Mouse (Mus musculus): ENCODE results near the gene Vmn1r167. TPM values are rescaled to one million over a fixed set of nuclear protein-coding genes. Genes with fewer than 3 reads are reported as not detected.
"Not testable (repeated sequence)": the region's sequence is repeated elsewhere in the genome, so short reads cannot be mapped to it uniquely, and the experiment has no call there.

Vmn1r167 gene
- total RNA-seq (2017): not detected in 2 replicates

DNA sequence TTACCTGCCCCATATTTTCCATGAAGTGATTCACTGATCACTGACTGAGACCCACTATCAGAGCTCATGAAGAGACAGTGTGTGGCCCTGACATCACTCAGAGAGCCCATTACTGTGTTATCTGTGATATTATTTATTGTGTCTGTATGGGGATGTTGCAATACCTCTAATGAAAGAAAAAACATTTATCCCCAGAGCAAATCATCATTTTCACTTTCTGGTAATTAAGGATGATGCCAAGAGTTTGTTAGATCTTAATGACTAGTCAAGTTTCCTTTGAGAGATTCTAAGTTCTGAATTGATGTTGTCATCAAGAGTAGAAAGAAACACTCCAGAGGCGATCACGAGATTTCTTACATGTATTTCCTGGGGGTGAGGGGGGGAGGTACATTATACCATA, at the start of gene Vmn1r167:
TSS of gene Vmn1r167 (minus strand) at position 101 of the 400 bp plus-strand sequence.
- ATAC-seq (ENCODE audit: extremely low read depth, insufficient number of reproducible peaks, low FRiP score, poor library complexity, severe bottlenecking): not testable (repeated sequence)

DNA sequence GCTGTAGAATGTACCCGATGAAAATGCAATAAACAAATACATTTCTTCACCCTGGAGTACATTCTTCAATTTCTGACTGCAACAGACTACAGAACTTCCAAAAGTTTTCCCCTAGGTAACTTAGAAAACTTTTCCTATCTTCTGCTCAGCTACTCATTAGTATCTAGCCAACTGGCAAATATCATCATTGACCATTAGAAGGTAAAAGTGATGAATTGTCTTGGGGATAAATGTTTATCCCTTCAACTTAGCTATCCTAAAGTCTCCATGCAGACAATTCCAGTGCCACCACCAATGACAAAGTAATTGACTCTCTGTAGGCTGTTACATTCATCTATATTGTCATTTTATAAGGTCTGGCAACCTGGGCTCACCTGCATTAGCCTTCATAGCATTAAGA, 32.4 kb upstream of the Vmn1r167 start, which contains the start of gene Vmn1r168:
TSS of gene Vmn1r168 (plus strand) at position 301 of the 400 bp plus-strand sequence.
- ATAC-seq (ENCODE audit: extremely low read depth, insufficient number of reproducible peaks, low FRiP score, poor library complexity, severe bottlenecking): not testable (repeated sequence)

DNA sequence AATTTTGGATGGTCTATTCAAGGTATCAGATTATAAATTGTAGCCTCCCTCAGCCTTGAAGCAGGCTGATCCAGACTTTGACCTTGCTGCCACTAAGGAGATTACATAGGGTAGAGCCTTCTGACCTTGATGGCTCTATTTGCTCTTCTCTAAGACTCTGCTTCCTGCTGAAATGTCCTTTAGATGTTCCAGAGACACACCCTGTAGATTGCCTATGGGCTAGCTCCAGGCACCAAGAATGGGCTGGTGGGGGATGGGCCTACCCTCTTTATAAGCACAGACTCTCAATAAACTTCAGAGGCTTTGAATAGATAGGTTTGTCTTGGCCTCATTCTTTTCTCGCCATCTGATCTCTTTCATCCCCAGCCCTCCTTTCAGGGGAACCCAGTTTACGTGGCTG, 34.1 kb downstream of the Vmn1r167 start:
- not testable (repeated sequence) for ATAC-seq (ENCODE audit: extremely low read depth, insufficient number of reproducible peaks, low FRiP score, poor library complexity, severe bottlenecking)

DNA sequence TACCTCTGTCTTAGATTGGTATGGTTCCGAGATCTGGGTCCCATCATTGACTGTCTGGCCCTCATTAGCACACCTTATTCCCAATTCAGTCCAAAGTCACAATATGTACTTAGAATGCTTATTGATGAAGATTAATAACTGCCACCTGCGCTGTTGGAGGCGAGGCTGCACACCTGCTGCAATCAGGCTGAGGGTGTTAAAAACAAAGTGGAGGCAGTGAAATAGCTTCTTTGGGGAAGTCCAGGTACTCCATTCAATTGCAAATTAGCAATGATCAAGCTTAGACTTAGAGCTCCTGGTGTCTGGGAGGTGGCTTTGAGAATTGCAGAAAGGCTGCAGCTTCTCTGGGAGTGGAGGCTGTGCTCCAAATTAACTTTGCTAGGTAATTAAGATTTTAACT, 36.2 kb downstream of the Vmn1r167 start:
- not testable (repeated sequence) for ATAC-seq (ENCODE audit: extremely low read depth, insufficient number of reproducible peaks, low FRiP score, poor library complexity, severe bottlenecking)

DNA sequence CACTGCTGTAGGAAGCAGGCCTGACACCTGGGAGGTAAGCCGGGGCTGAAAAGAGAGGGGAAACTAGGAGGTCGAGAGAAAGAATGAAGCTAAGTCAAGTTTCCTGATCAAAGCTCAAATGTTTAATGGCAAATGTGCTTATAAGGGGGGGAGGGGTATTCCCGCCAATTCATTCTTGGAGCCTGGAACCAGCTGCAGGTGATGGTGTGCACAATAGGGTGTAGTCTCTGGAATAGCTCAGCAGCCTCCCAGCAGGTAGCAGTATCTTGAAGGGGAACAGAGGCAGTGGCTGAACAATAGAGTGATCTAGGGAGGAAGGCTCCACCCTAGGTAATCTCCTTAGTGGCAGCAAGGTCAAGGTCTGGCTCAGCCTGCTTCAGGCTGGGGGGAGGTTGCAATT, 36.8 kb downstream of the Vmn1r167 start:
- not testable (repeated sequence) for ATAC-seq (ENCODE audit: extremely low read depth, insufficient number of reproducible peaks, low FRiP score, poor library complexity, severe bottlenecking)

Other genes starting within 250 kb of the Vmn1r167 start
- gene Gm6902, start 228.3 kb downstream of the Vmn1r167 start, total RNA-seq (2017): not detected in 2 replicates
- gene Nlrp4e, start 206.0 kb downstream of the Vmn1r167 start, total RNA-seq (2017): not detected in 2 replicates
- gene Nlrp5, start 121.3 kb downstream of the Vmn1r167 start, total RNA-seq (2017): 0.12 TPM in 1 of 2 replicates, not detected in the other
- gene Vmn1r168, start 32.5 kb upstream of the Vmn1r167 start, total RNA-seq (2017): not detected in 2 replicates
- gene Vmn1r169, start 68.3 kb upstream of the Vmn1r167 start, total RNA-seq (2017): not detected in 2 replicates
- gene Vmn1r170, start 99.0 kb upstream of the Vmn1r167 start, total RNA-seq (2017): not detected in 2 replicates
- 0.12 TPM in 1 of 2 replicates, not detected in the other for gene Vmn1r171, start 123.5 kb upstream of the Vmn1r167 start, total RNA-seq (2017)
- gene Vmn1r172, start 151.1 kb upstream of the Vmn1r167 start, total RNA-seq (2017): 0.12 TPM in 1 of 2 replicates, not detected in the other
- not detected in 2 replicates for gene Vmn1r173, start 193.5 kb upstream of the Vmn1r167 start, total RNA-seq (2017)
- 0.12 and 0.23 TPM in 2 replicates for gene Vmn1r174, start 245.1 kb upstream of the Vmn1r167 start, total RNA-seq (2017)